Mouse (Mus musculus) olfactory bulb, adult 2 months (tissue): ENCODE data around the gene Slc39a2. TPM values are rescaled to one million over a fixed set of nuclear protein-coding genes. Genes with fewer than 3 reads are reported as not detected.

ENCODE experiments used
- H3K27ac ChIP-seq: fragments of 200-500 bp; 2 replicates; pipeline ENCODE4 v1.5.1; 2012; ENCODE audit warnings: low read depth, low read length; ENCODE audit not compliant: insufficient read depth
- H3K4me1 ChIP-seq: fragments of 200-500 bp; 2 replicates; pipeline ENCODE4 v1.6.1; 2012; ENCODE audit warnings: low read length; ENCODE audit not compliant: control insufficient read depth, insufficient read depth
- H3K4me3 ChIP-seq: fragments of 200-500 bp; 2 replicates; pipeline ENCODE4 v1.5.1; 2012; ENCODE audit warnings: mild to moderate bottlenecking, low read depth, low read length, moderate library complexity; ENCODE audit not compliant: insufficient read depth
- CTCF ChIP-seq: fragments of 200-500 bp; IDR thresholded peaks from 2 replicates; pipeline ENCODE4 v1.5.1; 2012; ENCODE audit warnings: low read depth, mild to moderate bottlenecking, low read length, moderate library complexity; ENCODE audit not compliant: insufficient read depth
- POLR2A ChIP-seq: fragments of 200-500 bp; IDR thresholded peaks from 2 replicates; pipeline ENCODE4 v1.6.1; 2012; ENCODE audit warnings: mild to moderate bottlenecking, low read depth, low read length, moderate library complexity; ENCODE audit not compliant: insufficient read depth
- WGBS: fragments of 180-500 bp; shearing (Covaris S2); methylation state at CpG from one replicate; pipeline ENCODE4 v1.1.7; 2018; 5-methylcytosine and 5-hydroxymethylcytosine counted together
- polyA plus RNA-seq: library from polyadenylated mRNA; stranded (reverse); fragments of >200 nt; gene quantifications from 2 replicates; pipeline ENCODE4 v1.2.4, GENCODE M21; 2012; ENCODE audit warnings: low replicate concordance; ENCODE audit not compliant: missing spikeins, insufficient read depth, insufficient read length

Gene Slc39a2
- polyA plus RNA-seq, 1 experiment = not detected

GRCm38 (mm10) chr14:51929309-51929943, 36.7 kb downstream of the Slc39a2 start:
- WGBS = 33% methylated on average over 8 of the region's 8 CpGs
- Histone ChIP-seq H3K4me3 (no peak overlapping the region), H3K27ac (peak overlapping the region; percentile 29), H3K4me1 (peaks cover 7% of the 10 kb centered on the region; the same call in 1 of the 2 replicates)
- TF ChIP-seq CTCF (no peak), POLR2A (no peak)

GRCm38 (mm10) chr14:51929968-51930367, 37.3 kb downstream of the Slc39a2 start:
- peaks cover 7% of the 10 kb centered on the region; the same call in 1 of the 2 replicates for H3K4me1 ChIP-seq
- peak overlapping the region; percentile 10 for H3K27ac ChIP-seq
- no peak for TF ChIP-seq CTCF
- WGBS = 36% methylated on average over 9 of the region's 9 CpGs
- no peak overlapping the region for H3K4me3 ChIP-seq

GRCm38 (mm10) chr14:51930824-51931223, 38.1 kb downstream of the Slc39a2 start:
- peaks cover 7% of the 10 kb centered on the region; the same call in 1 of the 2 replicates for H3K4me1 ChIP-seq
- 27% methylated on average over 5 of the region's 5 CpGs for WGBS
- no peak for TF ChIP-seq POLR2A
- no peak for TF ChIP-seq CTCF
- H3K27ac ChIP-seq = no peak overlapping the region
- H3K4me3 ChIP-seq = no peak overlapping the region

- Histone ChIP-seq H3K4me1 (peaks cover 7% of the 10 kb centered on the region; the same call in 1 of the 2 replicates), H3K27ac (no peak overlapping the region), H3K4me3 (no peak overlapping the region)
- WGBS = 82% methylated on average over 10 of the region's 10 CpGs
- TF ChIP-seq CTCF = no peak
- TF ChIP-seq POLR2A = no peak
Observed at GRCm38 (mm10) chr14:51932092-51933020, 39.7 kb downstream of the Slc39a2 start.

- Histone ChIP-seq H3K27ac (no peak overlapping the region), H3K4me3 (no peak overlapping the region), H3K4me1 (no peaks in the 10 kb centered on the region)
- WGBS = 92% methylated on average over 9 of the region's 9 CpGs
- TF ChIP-seq CTCF (no peak), POLR2A (no peak)
Observed at GRCm38 (mm10) chr14:51939005-51939404, 46.3 kb downstream of the Slc39a2 start.

GRCm38 (mm10) chr14:51940944-51941560, 48.4 kb downstream of the Slc39a2 start:
- no peak for TF ChIP-seq CTCF
- TF ChIP-seq POLR2A = no peak
- no peak overlapping the region for H3K4me3 ChIP-seq
- WGBS = 55% methylated on average over 8 of the region's 8 CpGs
- no peak overlapping the region for H3K27ac ChIP-seq
- H3K4me1 ChIP-seq = no peaks in the 10 kb centered on the region

GRCm38 (mm10) chr14:51941577-51941976, 48.9 kb downstream of the Slc39a2 start:
- no peak overlapping the region for H3K4me3 ChIP-seq
- H3K27ac ChIP-seq = no peak overlapping the region
- no peak for TF ChIP-seq CTCF
- TF ChIP-seq POLR2A = no peak
- no peaks in the 10 kb centered on the region for H3K4me1 ChIP-seq
- WGBS = 64% methylated on average over 9 of the region's 9 CpGs

GRCm38 (mm10) chr14:51942236-51942635, 49.5 kb downstream of the Slc39a2 start:
- no peaks in the 10 kb centered on the region for H3K4me1 ChIP-seq
- H3K27ac ChIP-seq = no peak overlapping the region
- no peak overlapping the region for H3K4me3 ChIP-seq
- no peak for TF ChIP-seq POLR2A
- TF ChIP-seq CTCF = no peak
- WGBS = 70% methylated on average over 7 of the region's 7 CpGs

- no peak for TF ChIP-seq CTCF
- TF ChIP-seq POLR2A = no peak
- Histone ChIP-seq H3K4me1 (no peaks in the 10 kb centered on the region), H3K27ac (no peak overlapping the region), H3K4me3 (no peak overlapping the region)
- WGBS = 64% methylated on average over 6 of the region's 6 CpGs
Observed at GRCm38 (mm10) chr14:51943336-51943735, 50.6 kb downstream of the Slc39a2 start.

Other genes starting within 250 kb of the Slc39a2 start
- not detected in 2 replicates for gene Gm17079, start 197.4 kb upstream of the Slc39a2 start, polyA plus RNA-seq
- not detected in 2 replicates for gene Gm5800, start 175.7 kb upstream of the Slc39a2 start, polyA plus RNA-seq
- gene Ang4, start 119.3 kb upstream of the Slc39a2 start, polyA plus RNA-seq = not detected in 2 replicates
- not detected in 2 replicates for gene AY358078, start 92.8 kb upstream of the Slc39a2 start, polyA plus RNA-seq
- not detected in 2 replicates for gene Ear6, start 39.2 kb upstream of the Slc39a2 start, polyA plus RNA-seq
- not detected in 2 replicates for gene Mettl17, start 8.0 kb upstream of the Slc39a2 start, polyA plus RNA-seq
- 1,444 TPM in 1 of 2 replicates, not detected in the other for gene Ndrg2, start 21.3 kb downstream of the Slc39a2 start, polyA plus RNA-seq
- not detected in 2 replicates for gene Tppp2, start 25.5 kb downstream of the Slc39a2 start, polyA plus RNA-seq
- not detected in 2 replicates for gene Rnase13, start 29.9 kb downstream of the Slc39a2 start, polyA plus RNA-seq
- gene Arhgef40, start 91.8 kb downstream of the Slc39a2 start, polyA plus RNA-seq = not detected in 2 replicates
- gene Tmem253, start 122.8 kb downstream of the Slc39a2 start, polyA plus RNA-seq = not detected in 2 replicates
- gene Zfp219, start 127.8 kb downstream of the Slc39a2 start, polyA plus RNA-seq = not detected in 2 replicates
- not detected in 2 replicates for gene Olfr221, start 149.6 kb downstream of the Slc39a2 start, polyA plus RNA-seq
- 795 TPM in 1 of 2 replicates, not detected in the other for gene Hnrnpc, start 211.1 kb downstream of the Slc39a2 start, polyA plus RNA-seq
- not detected in 2 replicates for gene Rpgrip1, start 217.8 kb downstream of the Slc39a2 start, polyA plus RNA-seq